Mouse (Mus musculus): ENCODE results near the gene Phb. TPM values are rescaled to one million over a fixed set of nuclear protein-coding genes. Genes with fewer than 3 reads are reported as not detected.

Gene Phb
- 225 and 238 TPM in 2 replicates for polyA plus RNA-seq (2015; fragmentation: Nextera tagmentation; extraction: Ambion mirVana)

DNA sequence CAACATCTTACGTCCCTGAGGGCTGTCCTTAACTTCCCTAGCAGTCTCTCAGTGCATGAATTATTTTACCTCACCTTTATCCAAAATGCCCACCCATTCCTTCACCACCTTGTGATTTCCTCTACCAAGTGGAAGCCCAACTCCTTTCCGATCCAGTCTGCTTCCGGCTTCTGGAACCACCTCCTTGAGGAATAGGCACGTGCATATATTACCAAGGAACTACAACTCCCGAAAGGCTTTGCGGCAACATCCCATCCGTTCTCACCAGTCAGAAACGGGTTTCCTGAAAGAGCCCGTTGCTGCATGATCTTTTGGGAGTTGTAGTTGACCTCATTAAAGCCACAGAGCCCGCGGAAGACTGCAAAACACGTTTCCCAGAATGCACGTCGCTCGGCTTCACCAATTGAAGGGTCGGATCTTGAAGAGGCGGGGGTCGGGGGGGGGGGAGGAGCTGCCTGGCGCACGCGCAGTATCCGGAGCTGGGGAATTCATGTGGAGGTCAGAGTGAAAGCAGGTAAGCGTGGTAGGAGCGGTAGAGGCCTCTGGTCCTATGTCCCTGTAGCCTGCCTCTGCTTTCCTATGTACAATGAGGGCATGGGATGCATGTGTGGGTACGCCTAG is at the start of gene Phb:
Phb (plus strand) TSS at position 429 of the 621 bp plus-strand sequence.
- Histone ChIP-seq H3K9ac (peak within 1 kb of the TSS; percentile 70), H3K4me2 (peak within 1 kb of the TSS; percentile 79), H3K9me3 (no peaks in the 10 kb centered on the region), H3K27ac (peak within 1 kb of the TSS; percentile 88), H3K4me1 (no peaks in the 10 kb centered on the region), H3K36me3 (peaks cover 26% of the 10 kb centered on the region; the same call in 1 of the 2 replicates), H3K27me3 (replicated peaks) (no peaks in the 10 kb centered on the region), H3K4me3 (replicated peaks) (peak within 1 kb of the TSS; percentile 77)
- ATAC-seq (ENCODE audit: insufficient read depth, low FRiP score, low read depth): peak; percentile 96
- 1% methylated on average over 25 of the region's 25 CpGs for WGBS

DNA sequence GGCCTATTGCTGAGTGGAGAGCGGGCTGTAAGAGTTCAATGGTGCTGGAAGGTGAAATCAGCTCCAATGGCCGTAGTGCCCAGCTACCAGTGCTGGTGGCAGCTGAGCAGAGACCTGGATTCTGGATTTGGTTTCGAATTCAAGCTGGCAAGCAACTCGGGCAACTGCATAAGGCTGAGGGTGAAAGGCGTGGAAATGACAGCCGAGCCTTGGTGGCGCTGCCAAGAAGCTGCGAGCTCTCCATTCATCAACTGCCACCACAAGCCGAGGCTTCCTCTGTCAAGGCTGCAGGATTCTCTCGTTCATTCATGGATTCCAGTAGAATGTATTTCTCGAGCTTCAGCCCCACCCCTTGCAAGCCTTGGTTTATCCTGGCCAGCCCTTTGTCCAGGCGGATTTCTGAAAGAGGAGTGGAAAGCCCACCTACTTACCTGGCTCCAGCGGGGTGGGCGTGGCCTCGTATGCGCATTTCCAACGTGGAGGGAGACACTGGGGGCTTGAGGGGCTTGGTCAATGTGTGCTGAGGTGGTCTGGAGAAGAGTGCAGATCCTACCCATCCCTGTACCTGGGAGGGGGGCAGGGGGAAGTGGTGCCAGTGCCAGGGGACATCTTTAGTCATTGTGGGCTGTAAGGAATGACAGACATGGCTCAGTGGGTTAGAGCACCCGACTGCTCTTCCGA is 48.8 kb upstream of the Phb start:
- H3K4me1 ChIP-seq: peaks cover 26% of the 10 kb centered on the region
- no peak overlapping the region for H3K9ac ChIP-seq
- H3K4me3 ChIP-seq (replicated peaks): no peak overlapping the region
- H3K36me3 ChIP-seq: no peaks in the 10 kb centered on the region
- no peak for ATAC-seq (ENCODE audit: insufficient read depth, low FRiP score, low read depth)
- no peak overlapping the region for H3K4me2 ChIP-seq
- WGBS: 47% methylated on average over 19 of the region's 19 CpGs
- H3K9me3 ChIP-seq: no peaks in the 10 kb centered on the region
- H3K27me3 ChIP-seq (replicated peaks): no peaks in the 10 kb centered on the region
- H3K27ac ChIP-seq: no peak overlapping the region

DNA sequence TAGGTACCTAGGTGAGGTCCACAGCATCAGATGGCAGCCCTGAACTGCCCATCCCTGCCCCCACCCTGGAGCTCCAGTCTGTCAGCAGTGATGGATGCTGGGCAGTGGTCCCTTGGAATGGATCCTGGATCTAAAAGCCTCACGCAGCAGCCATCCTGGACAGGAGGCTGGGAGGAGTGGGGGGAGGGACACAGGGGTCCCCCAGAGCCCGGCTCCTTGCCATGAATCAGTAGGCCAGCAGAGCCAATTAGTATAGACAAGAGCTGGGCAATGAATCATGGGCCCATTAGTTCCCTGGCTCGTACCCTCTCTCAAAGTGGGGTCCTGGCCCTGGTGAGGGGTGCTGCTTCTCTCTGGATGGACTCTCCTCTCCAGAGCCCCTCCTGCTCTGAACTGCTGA is 47.7 kb upstream of the Phb start:
- no peak overlapping the region for H3K4me2 ChIP-seq
- ATAC-seq (ENCODE audit: insufficient read depth, low FRiP score, low read depth): no peak
- H3K36me3 ChIP-seq: no peaks in the 10 kb centered on the region
- no peak overlapping the region for H3K27ac ChIP-seq
- peaks cover 26% of the 10 kb centered on the region for H3K4me1 ChIP-seq
- no peaks in the 10 kb centered on the region for H3K9me3 ChIP-seq
- H3K9ac ChIP-seq: no peak overlapping the region
- H3K4me3 ChIP-seq (replicated peaks): no peak overlapping the region
- H3K27me3 ChIP-seq (replicated peaks): no peaks in the 10 kb centered on the region
- 57% methylated on average over 3 of the region's 3 CpGs for WGBS

DNA sequence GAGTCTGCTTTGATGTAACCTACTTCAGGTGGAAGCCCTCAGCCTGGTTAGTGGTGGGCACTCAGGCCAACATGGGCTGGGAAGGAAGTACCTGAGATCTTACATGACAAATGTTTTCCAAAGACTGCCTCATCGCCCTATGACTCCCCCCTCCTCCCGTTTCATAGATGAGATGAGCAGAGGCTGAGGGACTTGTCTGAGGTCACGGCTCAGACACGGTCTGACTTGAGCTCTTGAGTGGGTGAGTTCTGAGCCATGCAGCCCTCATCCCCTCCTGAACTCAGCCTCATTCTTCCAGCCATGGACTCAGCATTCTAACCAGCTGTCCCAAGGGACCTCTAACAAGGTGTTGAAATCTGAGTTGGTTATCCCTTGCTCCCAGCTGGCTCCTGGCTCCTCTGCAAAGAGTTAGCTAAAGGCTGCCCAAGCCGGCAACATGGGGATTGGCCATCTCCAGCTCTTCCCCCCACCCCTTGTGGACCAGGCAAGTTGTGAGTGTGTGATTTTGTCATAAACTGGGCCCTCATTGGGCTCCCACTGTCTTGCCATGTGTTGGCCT is 46.8 kb upstream of the Phb start:
- Histone ChIP-seq H3K27me3 (replicated peaks) (no peaks in the 10 kb centered on the region), H3K4me2 (no peak overlapping the region), H3K9ac (no peak overlapping the region), H3K4me3 (replicated peaks) (no peak overlapping the region), H3K36me3 (no peaks in the 10 kb centered on the region), H3K9me3 (no peaks in the 10 kb centered on the region), H3K27ac (no peak overlapping the region), H3K4me1 (peaks cover 26% of the 10 kb centered on the region)
- 81% methylated on average over 5 of the region's 5 CpGs for whole genome bisulfite sequencing
- no peak for ATAC-seq (ENCODE audit: insufficient read depth, low FRiP score, low read depth)

DNA sequence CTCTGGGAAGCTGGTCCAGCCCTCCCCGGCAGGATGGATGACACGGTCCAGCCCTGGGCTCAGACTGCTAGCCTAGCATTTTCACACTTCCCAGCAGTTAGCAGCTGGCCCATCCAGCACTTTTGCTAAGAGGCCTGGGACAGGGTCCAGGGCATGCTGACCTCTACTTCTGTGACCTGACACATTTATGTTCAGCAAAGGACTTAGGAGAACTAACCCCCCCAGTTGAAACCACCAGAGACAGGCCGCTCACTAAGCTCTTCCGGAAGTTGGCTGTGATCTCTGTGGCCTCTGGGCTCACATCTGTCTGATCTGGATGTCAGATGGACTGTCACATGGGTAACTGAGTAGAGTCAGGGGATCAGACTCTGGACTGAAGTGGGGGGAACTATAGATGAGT is 45.7 kb upstream of the Phb start:
- Histone ChIP-seq H3K4me1 (peaks cover 26% of the 10 kb centered on the region), H3K9me3 (no peaks in the 10 kb centered on the region), H3K27ac (no peak overlapping the region), H3K36me3 (no peaks in the 10 kb centered on the region), H3K4me2 (no peak overlapping the region), H3K4me3 (replicated peaks) (no peak overlapping the region), H3K9ac (no peak overlapping the region), H3K27me3 (replicated peaks) (no peaks in the 10 kb centered on the region)
- ATAC-seq (ENCODE audit: insufficient read depth, low FRiP score, low read depth): peak; percentile 24; the same call in 1 of the 2 replicates
- 40% methylated on average over 4 of the region's 4 CpGs for WGBS

DNA sequence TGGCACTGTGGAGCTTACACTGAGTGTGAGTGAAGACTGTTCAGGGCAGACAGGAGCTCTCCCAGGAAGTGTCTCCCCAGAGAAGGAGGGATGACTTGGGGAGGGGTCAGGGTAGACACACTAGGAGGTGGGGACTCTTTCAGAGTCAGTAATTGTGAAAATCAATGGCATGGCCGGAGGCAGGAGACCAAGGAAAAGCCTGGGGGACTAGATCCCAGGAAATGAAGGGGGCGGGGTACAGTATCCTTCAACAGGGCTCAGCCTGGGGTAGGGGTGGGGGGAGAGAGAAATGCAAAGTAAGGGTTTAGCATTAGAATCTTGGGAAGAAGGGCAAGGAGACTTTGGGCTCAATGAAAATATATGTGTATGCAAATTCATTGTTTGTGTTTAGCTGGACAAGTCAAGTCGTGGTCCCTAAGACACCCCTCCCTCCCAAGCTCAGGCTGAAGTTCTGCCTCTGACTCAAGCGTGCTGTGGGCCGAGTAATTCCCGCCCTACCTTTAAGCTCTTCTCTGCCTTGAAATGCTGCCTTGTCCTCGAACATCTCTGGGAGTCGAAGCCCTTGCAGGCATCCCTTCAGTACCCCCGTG is 45.1 kb upstream of the Phb start:
- no peak overlapping the region for H3K9ac ChIP-seq
- ATAC-seq (ENCODE audit: insufficient read depth, low FRiP score, low read depth): no peak
- 38% methylated on average over 9 of the region's 9 CpGs for WGBS

DNA sequence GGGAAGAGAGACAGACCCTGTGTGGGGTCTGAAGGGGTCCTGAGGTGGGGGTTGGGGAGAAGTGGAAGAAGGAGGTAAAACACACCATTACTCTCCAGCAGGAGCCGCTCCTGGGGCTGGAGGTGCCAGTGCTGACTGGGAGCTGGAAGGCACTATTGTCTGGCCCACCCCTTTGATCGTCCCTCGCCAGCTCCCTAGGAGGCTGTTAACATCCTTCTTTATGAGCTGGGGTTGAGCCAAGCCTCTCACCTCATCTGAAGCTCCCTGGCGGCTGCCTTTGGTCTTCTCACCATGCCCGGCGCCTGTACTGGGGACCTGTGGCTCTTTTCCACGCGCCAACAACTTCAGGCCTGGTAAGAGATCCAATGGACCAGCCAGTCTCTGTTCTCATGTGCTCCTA is 44.3 kb upstream of the Phb start:
- no peaks in the 10 kb centered on the region for H3K27me3 ChIP-seq (replicated peaks)
- no peak overlapping the region for H3K27ac ChIP-seq
- no peak for ATAC-seq (ENCODE audit: insufficient read depth, low FRiP score, low read depth)
- H3K9me3 ChIP-seq: no peaks in the 10 kb centered on the region
- H3K4me2 ChIP-seq: no peak overlapping the region
- H3K4me1 ChIP-seq: peaks cover 24% of the 10 kb centered on the region
- no peak overlapping the region for H3K4me3 ChIP-seq (replicated peaks)
- no peak overlapping the region for H3K9ac ChIP-seq
- WGBS: 55% methylated on average over 8 of the region's 8 CpGs
- H3K36me3 ChIP-seq: no peaks in the 10 kb centered on the region

More for the DNA sequence above, 45.1 kb upstream of the Phb start:
- Histone ChIP-seq H3K4me3 (replicated peaks) (no peak overlapping the region), H3K9me3 (no peaks in the 10 kb centered on the region), H3K4me2 (no peak overlapping the region), H3K36me3 (no peaks in the 10 kb centered on the region), H3K4me1 (peaks cover 26% of the 10 kb centered on the region), H3K27ac (no peak overlapping the region), H3K27me3 (replicated peaks) (no peaks in the 10 kb centered on the region)

DNA sequence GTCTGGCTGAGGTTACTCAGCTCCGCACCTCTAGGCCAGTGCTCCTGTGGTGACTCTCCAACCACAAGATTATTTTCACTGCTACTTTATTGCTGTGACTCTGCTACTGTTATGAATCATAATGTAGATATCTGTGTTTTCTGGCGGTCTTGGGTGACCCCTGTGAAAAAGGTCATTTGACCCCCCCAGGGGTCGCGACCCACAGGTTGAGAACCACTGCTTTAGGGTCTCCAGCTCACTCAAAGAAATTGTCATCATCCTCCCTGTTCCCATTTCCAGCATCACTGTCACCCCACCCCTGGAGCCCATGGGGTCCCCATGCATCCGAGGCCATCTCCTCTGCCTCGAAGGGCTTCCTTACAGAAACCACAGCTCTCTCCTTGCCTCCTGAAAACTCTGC is 36.2 kb upstream of the Phb start:
- H3K36me3 ChIP-seq: no peaks in the 10 kb centered on the region
- no peak overlapping the region for H3K4me2 ChIP-seq
- H3K4me3 ChIP-seq (replicated peaks): no peak overlapping the region
- H3K9ac ChIP-seq: no peak overlapping the region
- no peak overlapping the region for H3K27ac ChIP-seq
- 86% methylated on average over 6 of the region's 6 CpGs for WGBS
- H3K4me1 ChIP-seq: peaks cover 19% of the 10 kb centered on the region
- peaks cover 5% of the 10 kb centered on the region; the same call in 1 of the 2 replicates for H3K27me3 ChIP-seq (replicated peaks)
- ATAC-seq (ENCODE audit: insufficient read depth, low FRiP score, low read depth): no peak
- H3K9me3 ChIP-seq: no peaks in the 10 kb centered on the region

DNA sequence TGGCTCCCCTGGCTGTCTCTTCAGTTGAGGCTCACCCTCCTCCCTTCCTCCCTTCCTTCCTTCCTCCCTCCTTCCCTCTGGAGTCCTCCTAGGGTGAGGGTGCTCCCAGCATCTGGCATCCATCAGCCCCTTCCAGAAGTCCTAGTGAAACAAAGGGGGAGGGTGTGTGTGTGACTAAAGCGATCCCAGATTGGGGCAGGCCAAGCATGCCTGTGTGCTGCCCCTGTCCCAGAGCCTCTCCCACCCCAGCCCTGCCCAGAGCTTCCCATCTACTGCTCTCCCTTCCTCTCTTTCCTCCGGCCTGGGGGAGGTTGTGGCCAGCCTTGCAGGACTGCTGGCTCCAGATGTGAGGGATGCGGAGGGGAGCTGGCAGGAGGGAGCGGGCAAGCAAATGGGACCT is 35.5 kb upstream of the Phb start:
- peak overlapping the region; percentile 61 for H3K27ac ChIP-seq
- peaks cover 19% of the 10 kb centered on the region for H3K4me1 ChIP-seq
- no peak overlapping the region for H3K4me2 ChIP-seq
- no peak overlapping the region for H3K9ac ChIP-seq
- H3K9me3 ChIP-seq: no peaks in the 10 kb centered on the region
- H3K4me3 ChIP-seq (replicated peaks): no peak overlapping the region
- H3K27me3 ChIP-seq (replicated peaks): peaks cover 5% of the 10 kb centered on the region; the same call in 1 of the 2 replicates
- peak; percentile 59; the same call in 1 of the 2 replicates for ATAC-seq (ENCODE audit: insufficient read depth, low FRiP score, low read depth)
- 43% methylated on average over 4 of the region's 4 CpGs for WGBS
- no peaks in the 10 kb centered on the region for H3K36me3 ChIP-seq

DNA sequence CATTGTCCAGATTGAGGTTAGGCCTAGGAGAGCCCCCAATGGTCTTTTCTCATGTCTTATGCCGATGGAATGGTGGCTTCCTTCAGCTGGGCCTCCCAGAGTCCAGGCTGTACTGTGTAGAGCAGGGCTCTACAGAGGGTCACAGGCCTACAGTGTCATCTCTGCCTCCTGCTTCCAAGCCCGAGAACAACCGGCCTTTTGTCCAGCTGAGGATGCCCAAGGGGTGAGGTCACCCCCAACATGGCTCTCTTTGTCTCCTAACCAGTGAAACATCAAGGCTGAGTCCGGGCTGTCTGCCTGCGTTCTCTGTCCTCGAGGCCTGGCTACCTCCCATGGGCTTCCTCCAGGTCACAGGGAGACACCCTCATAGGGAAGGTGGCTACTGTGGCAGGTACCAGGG is 34.3 kb upstream of the Phb start:
- no peak for ATAC-seq (ENCODE audit: insufficient read depth, low FRiP score, low read depth)
- peaks cover 19% of the 10 kb centered on the region for H3K4me1 ChIP-seq
- H3K4me2 ChIP-seq: no peak overlapping the region
- H3K27me3 ChIP-seq (replicated peaks): peaks cover 5% of the 10 kb centered on the region; the same call in 1 of the 2 replicates
- no peak overlapping the region for H3K4me3 ChIP-seq (replicated peaks)
- H3K36me3 ChIP-seq: no peaks in the 10 kb centered on the region
- WGBS: 64% methylated on average over 6 of the region's 6 CpGs
- no peaks in the 10 kb centered on the region for H3K9me3 ChIP-seq
- H3K27ac ChIP-seq: peak overlapping the region; percentile 21
- H3K9ac ChIP-seq: no peak overlapping the region

DNA sequence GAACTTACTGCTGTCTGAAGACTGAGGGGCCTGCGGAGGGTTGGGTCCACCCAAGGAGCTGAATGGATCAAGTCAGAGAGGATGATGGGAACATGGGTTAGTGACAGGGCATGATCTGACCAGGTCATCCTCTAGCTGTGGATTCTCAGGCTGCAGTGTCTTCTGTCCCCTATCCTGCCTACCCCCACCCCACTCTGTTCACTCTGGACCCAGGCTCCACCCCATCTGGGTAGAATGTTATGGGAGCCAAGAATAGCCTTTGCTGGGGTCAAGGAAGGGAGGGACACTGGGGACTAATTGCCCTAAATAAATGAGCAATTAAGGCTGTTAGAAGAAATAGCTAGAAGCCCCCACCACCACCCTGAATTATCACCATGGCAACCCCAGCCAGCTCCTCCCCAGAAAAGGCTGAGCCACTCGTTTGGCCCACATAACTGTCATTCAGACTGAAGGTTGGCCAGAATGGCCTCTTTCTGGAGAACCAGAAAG is 33.2 kb upstream of the Phb start:
- Histone ChIP-seq H3K4me3 (replicated peaks) (no peak overlapping the region), H3K27me3 (replicated peaks) (peaks cover 5% of the 10 kb centered on the region; the same call in 1 of the 2 replicates), H3K9me3 (no peaks in the 10 kb centered on the region), H3K27ac (no peak overlapping the region), H3K4me2 (no peak overlapping the region), H3K9ac (no peak overlapping the region), H3K36me3 (no peaks in the 10 kb centered on the region), H3K4me1 (peaks cover 19% of the 10 kb centered on the region)
- WGBS: 76% methylated on average over 2 of the region's 2 CpGs
- no peak for ATAC-seq (ENCODE audit: insufficient read depth, low FRiP score, low read depth)

DNA sequence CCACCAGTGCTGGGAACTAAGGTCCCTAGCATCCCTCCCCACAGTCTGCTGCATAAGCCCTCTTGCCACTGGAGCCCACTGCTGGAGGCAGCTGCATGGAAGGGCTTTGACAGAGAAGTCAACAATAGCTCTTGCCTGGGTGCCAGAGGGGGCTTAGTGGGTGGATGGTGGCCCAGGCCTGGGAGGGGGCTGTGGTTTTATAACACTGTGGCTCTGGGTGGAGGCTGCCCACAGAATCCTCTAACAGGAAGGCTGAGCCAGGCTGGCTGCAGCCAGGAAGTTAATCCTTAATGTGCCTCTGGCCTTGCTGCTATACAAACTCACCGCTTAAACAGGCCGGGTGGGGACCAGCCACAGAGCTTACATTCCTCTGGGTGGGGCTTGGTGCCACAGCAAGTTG is 31.7 kb upstream of the Phb start:
- 17% methylated on average over 2 of the region's 2 CpGs for WGBS
- no peak overlapping the region for H3K4me3 ChIP-seq (replicated peaks)
- ATAC-seq (ENCODE audit: insufficient read depth, low FRiP score, low read depth): no peak
- no peak overlapping the region for H3K4me2 ChIP-seq
- no peaks in the 10 kb centered on the region for H3K36me3 ChIP-seq
- no peak overlapping the region for H3K27ac ChIP-seq
- no peaks in the 10 kb centered on the region for H3K9me3 ChIP-seq
- no peak overlapping the region for H3K9ac ChIP-seq
- peaks cover 21% of the 10 kb centered on the region for H3K4me1 ChIP-seq
- H3K27me3 ChIP-seq (replicated peaks): no peaks in the 10 kb centered on the region
